In the genomic region with DNA sequence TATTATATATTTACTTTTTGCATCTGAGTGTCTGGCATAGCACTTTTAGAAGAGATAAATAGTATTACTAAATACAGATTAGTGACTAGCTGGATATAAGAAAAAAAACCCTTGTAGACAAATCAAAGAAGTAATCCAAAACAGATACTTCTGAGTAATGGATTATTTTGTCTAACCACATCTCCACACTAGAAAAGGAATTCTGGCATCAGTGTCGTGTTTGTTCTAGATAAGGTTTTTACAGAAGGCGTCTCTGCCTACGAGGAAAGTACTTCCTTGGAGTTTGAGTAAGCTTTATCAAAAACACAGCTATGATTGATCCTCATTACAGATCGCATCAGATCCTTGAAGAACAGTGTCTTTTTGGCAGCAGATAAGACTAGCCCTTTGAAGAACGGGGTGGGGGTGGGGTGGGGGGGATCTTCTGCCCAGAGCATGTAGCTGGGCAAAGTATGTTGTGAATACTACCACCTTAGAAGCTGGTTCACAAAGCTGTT, we compare ENCODE assay signal across 8 mouse cellular contexts. TPM values are rescaled to one million over a fixed set of nuclear protein-coding genes. Genes with fewer than 3 reads are reported as not detected.
DNase-seq lines count a peak whose midpoint lies in the region; ATAC-seq and TF ChIP-seq lines count a peak whose summit lies in the region.

No protein-coding gene starts in this region.

- H3K9me3 ChIP-seq in heart, embryonic 11.5 days (replicated peaks; ENCODE audit: control insufficient read depth, low read length), result no peaks in the 10 kb centered on the region
- H3K9me3 ChIP-seq in forebrain, embryonic 14.5 days (replicated peaks; ENCODE audit: control insufficient read depth, low read length), result no peaks in the 10 kb centered on the region
- H3K9me3 ChIP-seq in liver, embryonic 14.5 days (ENCODE audit: control insufficient read depth, low read length), result no peaks in the 10 kb centered on the region

- H3K36me3 ChIP-seq in heart, embryonic 11.5 days (ENCODE audit: control insufficient read depth, insufficient read depth, low read length), result no peaks in the 10 kb centered on the region
- H3K36me3 ChIP-seq in C2C12 (ENCODE audit: control insufficient read depth, insufficient read depth), result peaks cover 6% of the 10 kb centered on the region
- 0 out of 2 replicates have a peak, but pooled peaks cover 2% of the 10 kb centered on the region for H3K36me3 ChIP-seq in forebrain, embryonic 14.5 days (ENCODE audit: control insufficient read depth, insufficient read depth, low read length)
- H3K36me3 ChIP-seq in liver, embryonic 14.5 days (replicated peaks; ENCODE audit: control insufficient read depth, insufficient read depth, low read depth), result no peaks in the 10 kb centered on the region

- H3K4me2 ChIP-seq in heart, embryonic 11.5 days, result peak overlapping the region; percentile 94
- peak overlapping the region; percentile 77 for H3K4me2 ChIP-seq in forebrain, embryonic 14.5 days (ENCODE audit: low read length)
- peak overlapping the region; percentile 84 for H3K4me2 ChIP-seq in liver, embryonic 14.5 days (ENCODE audit: low read depth)

- peak overlapping the region; percentile 78 for H3K9ac ChIP-seq in heart, embryonic 11.5 days (ENCODE audit: low read depth, low read length)
- peak overlapping the region; percentile 91 for H3K9ac ChIP-seq in forebrain, embryonic 14.5 days (ENCODE audit: low read length)
- H3K9ac ChIP-seq in liver, embryonic 14.5 days (replicated peaks), result no peak overlapping the region

- H3K79me3 ChIP-seq in C2C12 (ENCODE audit: low read depth), result peaks cover 52% of the 10 kb centered on the region

- no peak for DNase-seq in heart, adult 18-20 months
- DNase-seq in forebrain, embryonic 14.5 days (ENCODE audit: low spot score), result peak; percentile 4
- no peak for DNase-seq in liver, embryonic 14.5 days (ENCODE audit: low read depth in 3 of 3, low spot score in 3 of 3)
- DNase-seq in right cerebral cortex, adult 2 months (ENCODE audit: low spot score in 2 of 2), result no peak
- DNase-seq in MN1 (ENCODE audit: low spot score), result no peak
- DNase-seq in spleen, postnatal 36 days (ENCODE audit: low spot score in 2 of 2), result no peak

- peak overlapping the region; percentile 63 for H3K4me3 ChIP-seq in heart, embryonic 11.5 days (ENCODE audit: low read depth, low read length)
- H3K4me3 ChIP-seq in C2C12 (ENCODE audit: insufficient read depth, poor library complexity, severe bottlenecking), result peak overlapping the region; percentile 86
- peak overlapping the region; percentile 79 for H3K4me3 ChIP-seq in forebrain, embryonic 14.5 days (ENCODE audit: low read depth, low read length)
- H3K4me3 ChIP-seq in liver, embryonic 14.5 days (ENCODE audit: insufficient read depth in 1 of 2, low read depth in 2 of 2, low read length in 2 of 2), result peak overlapping the region; percentile 64 to 65

- peaks cover 58% of the 10 kb centered on the region for H3K79me2 ChIP-seq in C2C12 (ENCODE audit: control insufficient read depth, insufficient read depth)

- ATAC-seq in heart, embryonic 11.5 days (replicated peaks; ENCODE audit: insufficient number of reproducible peaks, low FRiP score, low TSS enrichment), result no peak
- no peak for ATAC-seq in forebrain, embryonic 14.5 days
- ATAC-seq in liver, embryonic 14.5 days (ENCODE audit: insufficient read depth), result no peak

- TF ChIP-seq EP300 in liver, embryonic 14.5 days (IDR thresholded peaks at IDR 0.05; ENCODE audit: low read depth), result no peak

- TF ChIP-seq CTCF in C2C12 (IDR thresholded peaks at IDR 0.05; ENCODE audit: control insufficient read depth, insufficient read depth, insufficient read length), result no peak
- no peak for TF ChIP-seq CTCF in liver, embryonic 14.5 days (IDR thresholded peaks at IDR 0.05; ENCODE audit: low read depth)

- H3ac ChIP-seq in C2C12 (ENCODE audit: control insufficient read depth, insufficient read length, low read depth), result peak overlapping the region; percentile 68

- peaks cover 10% of the 10 kb centered on the region for H3K4me1 ChIP-seq in heart, embryonic 11.5 days (ENCODE audit: control insufficient read depth, insufficient read depth, low read length)
- peaks cover 11% of the 10 kb centered on the region; the same call in 1 of the 2 replicates for H3K4me1 ChIP-seq in forebrain, embryonic 14.5 days (ENCODE audit: control insufficient read depth, insufficient read depth, low read length)
- H3K4me1 ChIP-seq in liver, embryonic 14.5 days (replicated peaks; ENCODE audit: control insufficient read depth in 2 of 2, insufficient read depth in 2 of 2, low read length in 1 of 2), result peaks cover 5% of the 10 kb centered on the region in 2 experiments; a peak in 2 of 4 replicates

- 5% methylated on average over 5 of the region's 5 CpGs for WGBS in heart, embryonic 11.5 days (ENCODE audit: insufficient replicate concordance)
- WGBS in forebrain, embryonic 14.5 days, result 30% methylated on average over 5 of the region's 5 CpGs
- WGBS in liver, embryonic 14.5 days (ENCODE audit: insufficient replicate concordance), result 5% methylated on average over 5 of the region's 5 CpGs

- peak overlapping the region; percentile 75; the same call in 1 of the 2 replicates for H3K27ac ChIP-seq in heart, embryonic 11.5 days (ENCODE audit: low read depth, low read length)
- H3K27ac ChIP-seq in forebrain, embryonic 14.5 days (ENCODE audit: low read depth, low read length), result peak overlapping the region; percentile 92; the same call in 1 of the 2 replicates
- H3K27ac ChIP-seq in liver, embryonic 14.5 days, result no peak overlapping the region

- H3K27me3 ChIP-seq in heart, embryonic 11.5 days (ENCODE audit: control insufficient read depth, insufficient read depth, low read length), result no peaks in the 10 kb centered on the region
- H3K27me3 ChIP-seq in C2C12 (ENCODE audit: control insufficient read depth, insufficient read depth, insufficient read length), result no peaks in the 10 kb centered on the region
- H3K27me3 ChIP-seq in forebrain, embryonic 14.5 days (replicated peaks; ENCODE audit: control insufficient read depth, insufficient read depth, low read length), result no peaks in the 10 kb centered on the region
- H3K27me3 ChIP-seq in liver, embryonic 14.5 days (ENCODE audit: control insufficient read depth, insufficient read depth, low read length), result no peaks in the 10 kb centered on the region

TF ChIP-seq in C2C12, 6 proteins besides CTCF, POLR2A, EP300 and RAD21:
- TF ChIP-seq CEBPB (IDR thresholded peaks at IDR 0.05; ENCODE audit: low read depth), result no peak
- no peak for TF ChIP-seq USF1 (IDR thresholded peaks at IDR 0.05; ENCODE audit: low read depth)
- no peak for TF ChIP-seq MYOD1 (IDR thresholded peaks at IDR 0.05; ENCODE audit: control insufficient read depth, insufficient read length, low read depth)
- no peak for TF ChIP-seq MYOG (IDR thresholded peaks at IDR 0.05; ENCODE audit: control insufficient read depth, extremely low read depth, insufficient read length)
- no peak for TF ChIP-seq MAX (IDR thresholded peaks at IDR 0.05)
- TF ChIP-seq FOSL1 (IDR thresholded peaks at IDR 0.05; ENCODE audit: insufficient read depth, low read length, poor library complexity, severe bottlenecking), result no peak

RNA-seq across cellular contexts. Expression of a gene that starts 1.6 kb away (rescaled TPM):
- polyA plus RNA-seq in heart, embryonic 11.5 days (2014; fragmentation: Nextera tagmentation; extraction: Ambion mirVana), result 52.7 and 56.1 TPM in 2 replicates
- 10 to 100 TPM; 16.6 to 19.9 TPM for total RNA-seq in heart, adult 18-20 months (2021)
- polyA plus RNA-seq in C2C12 (2012; fragmentation: generic; extraction: Trizol), result 101 TPM
- 71.9 and 72.5 TPM in 2 replicates for polyA plus RNA-seq in forebrain, embryonic 14.5 days (2014; fragmentation: Nextera tagmentation; extraction: Ambion mirVana)
- polyA plus RNA-seq in liver, embryonic 14.5 days (2012; rRNA removed), result 4.4 and 5.4 TPM in 2 replicates
- 7.7 and 8.7 TPM in 2 replicates for polyA plus RNA-seq in liver, embryonic 14.5 days (2014; fragmentation: Nextera tagmentation; extraction: Ambion mirVana)

RNA-seq across cellular contexts. Expression of a gene that starts 45.6 kb away (rescaled TPM):
- polyA plus RNA-seq in heart, embryonic 11.5 days (2014; fragmentation: Nextera tagmentation; extraction: Ambion mirVana), result 176 and 187 TPM in 2 replicates
- total RNA-seq in heart, adult 18-20 months (2021), result 100 to 1,000 TPM; 238 to 271 TPM
- polyA plus RNA-seq in C2C12 (2012; fragmentation: generic; extraction: Trizol), result 210 TPM
- 195 and 238 TPM in 2 replicates for polyA plus RNA-seq in forebrain, embryonic 14.5 days (2014; fragmentation: Nextera tagmentation; extraction: Ambion mirVana)
- 67.6 and 77.0 TPM in 2 replicates for polyA plus RNA-seq in liver, embryonic 14.5 days (2012; rRNA removed)
- 81.4 and 84.9 TPM in 2 replicates for polyA plus RNA-seq in liver, embryonic 14.5 days (2014; fragmentation: Nextera tagmentation; extraction: Ambion mirVana)

RNA-seq across cellular contexts. Expression of a gene that starts 53.7 kb away (rescaled TPM):
- polyA plus RNA-seq in heart, embryonic 11.5 days (2014; fragmentation: Nextera tagmentation; extraction: Ambion mirVana), result 0.62 and 0.63 TPM in 2 replicates
- total RNA-seq in heart, adult 18-20 months (2021), result 100 to 1,000 TPM in 1 of 2 experiments, 10 to 100 TPM in 1; 53.9 to 160 TPM
- 0.64 TPM for polyA plus RNA-seq in C2C12 (2012; fragmentation: generic; extraction: Trizol)
- 0.77 and 1.2 TPM in 2 replicates for polyA plus RNA-seq in forebrain, embryonic 14.5 days (2014; fragmentation: Nextera tagmentation; extraction: Ambion mirVana)
- polyA plus RNA-seq in liver, embryonic 14.5 days (2012; rRNA removed), result 8.1 and 9.1 TPM in 2 replicates
- polyA plus RNA-seq in liver, embryonic 14.5 days (2014; fragmentation: Nextera tagmentation; extraction: Ambion mirVana), result 5.2 and 5.3 TPM in 2 replicates
